Mouse (Mus musculus): Measurements from ENCODE around the gene Ttc33. TPM values are rescaled to one million over a fixed set of nuclear protein-coding genes. Genes with fewer than 3 reads are reported as not detected.

Gene Ttc33
- polyA plus RNA-seq (2012; ENCODE audit: low replicate concordance): 2.3 and 13.4 TPM in 2 replicates

DNA sequence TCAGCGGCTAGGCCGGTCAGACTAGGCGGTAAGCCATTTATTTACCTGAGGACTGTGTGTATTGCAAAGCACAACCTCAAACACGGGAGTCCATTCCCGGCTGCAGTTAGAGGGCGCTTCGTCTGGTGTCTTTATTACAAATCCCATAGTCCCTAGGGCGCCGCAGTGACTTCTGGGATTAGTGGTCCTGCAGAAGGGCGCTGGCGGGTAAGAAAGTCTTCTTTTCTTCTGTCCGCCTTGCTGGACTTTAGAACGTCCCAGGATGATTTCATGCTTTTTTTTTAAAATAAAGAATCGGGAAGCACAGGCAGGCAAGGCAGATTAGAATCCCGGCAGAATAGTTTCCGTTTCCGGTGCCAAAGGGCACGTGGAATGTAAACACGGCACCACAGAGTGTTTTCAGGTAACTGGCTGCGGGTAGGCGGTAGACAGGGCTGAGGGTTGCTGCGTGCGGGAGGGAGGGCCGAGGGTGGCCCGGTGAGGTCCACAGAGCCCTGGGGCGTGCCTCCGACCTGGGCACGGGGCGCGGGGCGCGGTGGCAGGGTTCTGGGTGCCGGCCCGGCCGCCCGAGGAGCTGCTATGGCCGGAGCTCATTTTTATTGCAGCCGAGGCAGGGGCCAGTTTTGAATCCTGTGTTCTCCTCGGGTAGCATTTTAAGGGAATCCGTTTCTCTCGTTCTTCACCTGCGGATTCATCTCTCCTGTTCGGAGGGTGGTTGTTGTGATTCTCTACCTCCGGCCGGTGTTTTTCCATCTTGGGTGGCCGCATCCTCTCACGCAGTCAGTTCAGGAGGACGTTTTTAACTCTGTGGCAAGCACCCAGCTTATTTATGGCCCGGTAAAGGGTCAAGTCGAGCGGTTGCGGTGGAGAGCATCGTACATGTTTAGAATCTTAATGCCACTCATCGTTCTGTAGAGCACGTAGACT is at the start of gene Ttc33:
Gene Ttc33, plus strand, starts transcription at position 160 of the 927 bp plus-strand sequence.

DNA sequence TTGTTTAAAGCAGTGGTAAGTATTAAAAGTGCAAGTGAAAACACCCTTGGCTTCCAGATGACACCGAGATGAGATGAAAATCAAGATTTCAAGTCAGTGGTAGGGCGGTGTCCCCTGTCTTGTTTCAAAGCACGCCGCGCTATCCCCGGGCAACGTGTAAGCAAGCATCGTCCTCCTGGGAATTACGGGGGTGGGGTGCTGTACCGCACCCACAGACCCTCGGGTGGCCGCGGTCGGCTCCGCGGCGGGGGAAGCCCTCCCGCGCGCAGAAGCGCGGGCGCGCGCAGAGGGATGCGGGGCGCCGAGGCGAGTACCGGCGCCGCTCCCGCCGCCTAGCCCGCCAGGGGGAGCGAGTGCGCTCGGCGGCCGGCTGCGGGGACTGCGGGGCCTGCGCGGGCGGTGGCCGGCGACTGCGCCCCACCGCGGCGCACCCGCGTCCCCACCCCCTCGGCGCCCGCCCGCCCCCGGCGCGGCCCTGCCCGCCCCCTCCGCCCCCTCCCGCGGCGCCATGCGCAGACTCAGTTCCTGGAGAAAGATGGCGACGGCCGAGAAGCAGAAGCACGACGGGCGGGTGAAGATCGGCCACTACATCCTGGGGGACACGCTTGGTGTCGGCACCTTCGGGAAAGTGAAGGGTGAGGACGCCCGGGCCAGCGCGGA is 41.8 kb upstream of the Ttc33 start, which contains the start of gene Prkaa1:
Gene Prkaa1, plus strand, starts transcription at position 501 of the 660 bp plus-strand sequence.

GRCm38 (mm10) chr15:5243959-5244905 is 58.9 kb downstream of the Ttc33 start, which contains the start of gene Ptger4:
Ptger4 (minus strand) TSS chr15:5244187.

Other genes starting within 250 kb of the Ttc33 start
- gene C7, start 121.8 kb upstream of the Ttc33 start, polyA plus RNA-seq (2012; ENCODE audit: low replicate concordance): not detected in 2 replicates
- gene Card6, start 77.0 kb upstream of the Ttc33 start, polyA plus RNA-seq (2012; ENCODE audit: low replicate concordance): 0.75 and 3.1 TPM in 2 replicates
- gene Rpl37, start 68.9 kb upstream of the Ttc33 start, polyA plus RNA-seq (2012; ENCODE audit: low replicate concordance): 30.0 and 38.4 TPM in 2 replicates
- gene Prkaa1, start 41.7 kb upstream of the Ttc33 start, polyA plus RNA-seq (2012; ENCODE audit: low replicate concordance): 1.8 and 4.1 TPM in 2 replicates
- 7.2 and 12.4 TPM in 2 replicates for gene Ptger4, start 58.7 kb downstream of the Ttc33 start, polyA plus RNA-seq (2012; ENCODE audit: low replicate concordance)

Data from leukemia stem cell, adult 10-12 weeks (primary cell).